ENCODE assay signal across 16 mouse cellular contexts in genomic region chr4:35140317-35140716, GRCm38 (mm10). TPM values are rescaled to one million over a fixed set of nuclear protein-coding genes. Genes with fewer than 3 reads are reported as not detected.
DNase-seq lines count a peak whose midpoint lies in the region; ATAC-seq and TF ChIP-seq lines count a peak whose summit lies in the region.
"Had no signal": no experiment of that assay in that cellular context is flagged by ENCODE, and none has a peak within 500 bp of the region (broad histone marks: within the 10 kb centered on the region; RNA-seq: fewer than 3 reads in every experiment).

No protein-coding gene starts in this region.

- H3K9ac ChIP-seq in CH12.LX (ENCODE audit: insufficient read depth, low read depth) = peak overlapping the region; percentile 61
- H3K9ac ChIP-seq: forebrain, postnatal 0 days; heart, embryonic 15.5 days; liver, embryonic 13.5 days had no signal

- no peak for TF ChIP-seq CTCF in CH12.LX (conservative IDR thresholded peaks at IDR 0.05 in 1 of 2, IDR thresholded peaks at IDR 0.05 in 1 of 2; ENCODE audit: low read depth in 2 of 2, low read length in 2 of 2)

- TF ChIP-seq POLR2A in CH12.LX (IDR thresholded peaks at IDR 0.05; ENCODE audit: low read depth, low read length) = no peak

- in situ Hi-C loops in CH12.LX (cut with MboI; ENCODE audit: low pct_ligation_motif_present, low pct_unique_long_range_greater_than_20kb, low sequenced_read_pairs) = loop anchor here (10.0 kb wide), 1 partner anchor 76 kb away; no protein-coding TSS in a partner anchor

- DNase-seq in CH12.LX (ENCODE audit: extremely low read depth) = no peak
- DNase-seq in brain, adult 2 months (ENCODE audit: low read depth, low spot score) = peak; percentile 26
- DNase-seq in thymus, postnatal 25 days = peak; percentile 60
- DNase-seq in layer of hippocampus, adult 8-10 months (ENCODE audit: low spot score in 2 of 2) = no peak
- DNase-seq in testis, postnatal 14 days (ENCODE audit: low spot score) = no peak
- no peak for DNase-seq in right cerebral cortex, postnatal 14 days
- DNase-seq: adrenal gland, postnatal 14 days; cerebellum, adult 18-20 months; forebrain, postnatal 0 days; kidney, postnatal 10 days; liver, embryonic 13.5 days had no signal

- H3K27me3 ChIP-seq in CH12.LX (replicated peaks) = no peaks in the 10 kb centered on the region
- H3K27me3 ChIP-seq: heart, embryonic 15.5 days; liver, embryonic 13.5 days had no signal

- peaks cover 22 to 65% of the 10 kb centered on the region in 2 experiments for H3K4me1 ChIP-seq in CH12.LX (ENCODE audit: control insufficient read depth in 1 of 2, insufficient read depth in 2 of 2)
- H3K4me1 ChIP-seq: heart, embryonic 15.5 days had no signal

- peak overlapping the region; percentile 56 for H3K4me2 ChIP-seq in CH12.LX (ENCODE audit: insufficient read depth, low read depth, poor library complexity, severe bottlenecking)
- H3K4me2 ChIP-seq: heart, embryonic 15.5 days; liver, embryonic 13.5 days had no signal

- peaks cover 8% of the 10 kb centered on the region for H3K79me2 ChIP-seq in CH12.LX (replicated peaks; ENCODE audit: control insufficient read depth, extremely low read depth, insufficient read depth, poor library complexity, severe bottlenecking)

- peak overlapping the region; percentile 57 for H3K27ac ChIP-seq in CH12.LX (ENCODE audit: insufficient read depth, low read depth)
- H3K27ac ChIP-seq: heart, embryonic 15.5 days; liver, embryonic 13.5 days had no signal

- dilution Hi-C loops in CH12.LX (cut with MboI; ENCODE audit: extremely low pct_ligation_motif_present, extremely low pct_unique_long_range_greater_than_20kb, low sequenced_read_pairs) = no loop called here

- ATAC-seq in megakaryocyte progenitor cell, adult 5-6 weeks (replicated peaks; ENCODE audit: poor library complexity) = peak; percentile 49
- ATAC-seq: forebrain, postnatal 0 days had no signal

- no peak for TF ChIP-seq EP300 in CH12.LX (IDR thresholded peaks at IDR 0.05; ENCODE audit: low read length)

- TF ChIP-seq RAD21 in CH12.LX (IDR thresholded peaks at IDR 0.05; ENCODE audit: low read depth, low read length) = no peak

- peak overlapping the region in 2 of 3 experiments; percentile 7 to 15 for H3K4me3 ChIP-seq in CH12.LX (replicated peaks in 1 of 3; ENCODE audit: low read depth in 2 of 3, low read length in 2 of 3, poor library complexity in 1 of 3)
- H3K4me3 ChIP-seq: heart, embryonic 15.5 days; liver, embryonic 13.5 days had no signal

- peaks cover 0 to 14% of the 10 kb centered on the region in 2 experiments for H3K36me3 ChIP-seq in CH12.LX (replicated peaks in 1 of 2; ENCODE audit: control insufficient read depth in 1 of 2, insufficient read depth in 1 of 2, low read length in 1 of 2)
- H3K36me3 ChIP-seq: heart, embryonic 15.5 days; liver, embryonic 13.5 days had no signal

- no peaks in the 10 kb centered on the region for H3K9me3 ChIP-seq in CH12.LX (replicated peaks; ENCODE audit: low read length)
- H3K9me3 ChIP-seq: heart, embryonic 15.5 days; liver, embryonic 13.5 days had no signal

TF ChIP-seq in CH12.LX, 34 proteins besides CTCF, POLR2A, EP300 and RAD21:
- TF ChIP-seq TBP (conservative IDR thresholded peaks at IDR 0.05; ENCODE audit: low read depth, low read length) (0 out of 2 replicates have a peak, but pooled peaks have one; percentile 26), SIN3A (IDR thresholded peaks at IDR 0.05; ENCODE audit: low read length) (no peak), ETS1 (conservative IDR thresholded peaks at IDR 0.05; ENCODE audit: low read depth, low read length) (no peak), MAX (IDR thresholded peaks at IDR 0.05; ENCODE audit: low read length) (0 out of 2 replicates have a peak, but pooled peaks have one; percentile 23), SMC3 (IDR thresholded peaks at IDR 0.05; ENCODE audit: low read depth, low read length) (no peak), CHD1 (IDR thresholded peaks at IDR 0.05; ENCODE audit: low read depth, low read length) (0 out of 2 replicates have a peak, but pooled peaks have one; percentile 19)

RNA-seq across cellular contexts. Expression of gene Ifnk, which starts 11.5 kb away (rescaled TPM):
- total RNA-seq in CH12.LX (2012; rRNA removed) = not detected in 2 replicates
- total RNA-seq in CH12.LX (2014; rRNA removed) = not detected in 2 replicates
- polyA plus RNA-seq in CH12.LX (2012; ENCODE audit: insufficient read length, low read depth) = not detected in 2 replicates
- not detected in 2 replicates for total RNA-seq in megakaryocyte progenitor cell, adult 5-6 weeks (2015)
- not detected in 2 replicates for total RNA-seq in megakaryocyte progenitor cell, adult 5-6 weeks (2017)
- total RNA-seq in layer of hippocampus, adult 8-10 months (2022) = not detected
- total RNA-seq: adrenal gland, postnatal 14 days; forebrain, postnatal 0 days; gastrocnemius, postnatal 4 days; left cerebral cortex, adult 18-20 months; monocyte, adult 5-6 weeks had no signal
- polyA plus RNA-seq: forebrain, postnatal 0 days; heart, embryonic 15.5 days had no signal

RNA-seq across cellular contexts. Expression of gene Mob3b, which starts 17.0 kb away (rescaled TPM):
- total RNA-seq in CH12.LX (2012; rRNA removed) (9.4 and 11.7 TPM in 2 replicates), CH12.LX (2014; rRNA removed) (3.2 and 3.5 TPM in 2 replicates)
- polyA plus RNA-seq in CH12.LX (2012; ENCODE audit: insufficient read length, low read depth) = 11.0 and 12.3 TPM in 2 replicates
- total RNA-seq in megakaryocyte progenitor cell, adult 5-6 weeks (2015) = 5.4 and 6.2 TPM in 2 replicates
- 2.5 and 3.2 TPM in 2 replicates for total RNA-seq in megakaryocyte progenitor cell, adult 5-6 weeks (2017)
- total RNA-seq in layer of hippocampus, adult 8-10 months (2022) = 1 to 10 TPM; 5.6 to 7.2 (median 6.3) TPM

Comparison
In these comparisons a context has a peak if more than half of its experiments do, and no peak if none do; other contexts are left out.
1. DNase-seq: peak in brain, adult 2 months (single experiment) and thymus, postnatal 25 days (single experiment); none in CH12.LX (single experiment), layer of hippocampus, adult 8-10 months (0 of 2), testis, postnatal 14 days (single experiment) and right cerebral cortex, postnatal 14 days (single experiment).